In genomic region chr9:34712996-34713395, GRCm38 (mm10) we compare ENCODE assay signal across 23 mouse cellular contexts.
"Had no signal": no experiment of that assay in that cellular context is flagged by ENCODE, and none has a peak within 500 bp of the region (broad histone marks: within the 10 kb centered on the region; RNA-seq: fewer than 3 reads in every experiment).

No protein-coding gene starts in this region.

- H3K4me3 ChIP-seq: limb, embryonic 10.5 days; limb, embryonic 13.5 days; liver, embryonic 12.5 days; liver, embryonic 15.5 days; lung, embryonic 15.5 days; megakaryocyte, embryonic 14.5 days; midbrain, embryonic 10.5 days; midbrain, embryonic 13.5 days; myocyte; neural tube, embryonic 13.5 days; stomach, embryonic 15.5 days had no signal

- H3K4me2 ChIP-seq: limb, embryonic 13.5 days; liver, embryonic 12.5 days; liver, embryonic 15.5 days; lung, embryonic 15.5 days; midbrain, embryonic 13.5 days; neural tube, embryonic 13.5 days; stomach, embryonic 15.5 days had no signal

- ATAC-seq: liver, embryonic 12.5 days; midbrain, embryonic 13.5 days had no signal

- H3K9ac ChIP-seq: limb, embryonic 13.5 days; liver, embryonic 12.5 days; liver, embryonic 15.5 days; lung, embryonic 15.5 days; midbrain, embryonic 13.5 days; neural tube, embryonic 13.5 days; stomach, embryonic 15.5 days had no signal

- H3K27me3 ChIP-seq: liver, embryonic 15.5 days; lung, embryonic 15.5 days; neural tube, embryonic 13.5 days; stomach, embryonic 15.5 days had no signal

- H3K36me3 ChIP-seq: limb, embryonic 10.5 days; limb, embryonic 13.5 days; liver, embryonic 12.5 days; liver, embryonic 15.5 days; lung, embryonic 15.5 days; midbrain, embryonic 10.5 days; midbrain, embryonic 13.5 days; neural tube, embryonic 13.5 days; stomach, embryonic 15.5 days had no signal

- DNase-seq: kidney, postnatal 14 days; kidney, postnatal 4 days; layer of hippocampus, adult 9-11 months; layer of hippocampus, postnatal 36 days; liver; lung, adult 18-20 months; lung, postnatal 10 days; lung, postnatal 36 days; retina, postnatal 1 day; right cerebral cortex, postnatal 25 days; spleen, adult 18-20 months; thymus, postnatal 25 days had no signal

- H3K4me1 ChIP-seq: limb, embryonic 10.5 days; limb, embryonic 13.5 days; liver, embryonic 12.5 days; liver, embryonic 15.5 days; lung, embryonic 15.5 days; megakaryocyte, embryonic 14.5 days; stomach, embryonic 15.5 days had no signal

- H3K27ac ChIP-seq: limb, embryonic 10.5 days; limb, embryonic 13.5 days; liver, embryonic 12.5 days; liver, embryonic 15.5 days; lung, embryonic 15.5 days; midbrain, embryonic 10.5 days; midbrain, embryonic 13.5 days; neural tube, embryonic 13.5 days; stomach, embryonic 15.5 days had no signal

- H3K9me3 ChIP-seq: limb, embryonic 10.5 days; limb, embryonic 13.5 days; liver, embryonic 12.5 days; liver, embryonic 15.5 days; lung, embryonic 15.5 days; megakaryocyte, embryonic 14.5 days; midbrain, embryonic 10.5 days; midbrain, embryonic 13.5 days; neural tube, embryonic 13.5 days; stomach, embryonic 15.5 days had no signal
